Mouse (Mus musculus) midbrain, embryonic 12.5 days (tissue): ENCODE results near the gene Peli2. TPM values are rescaled to one million over a fixed set of nuclear protein-coding genes. Genes with fewer than 3 reads are reported as not detected.
A peak's percentile ranks its signal among the peaks of the same experiment; 100 is the strongest.

Experiments used
- ATAC-seq: fragments of 200-750 bp; cut with Nextera tagmentation; 2 replicates; pipeline ENCODE4 v1.8.0; 2017; ENCODE audit warnings: low read depth, moderate TSS enrichment, moderate library complexity; ENCODE audit not compliant: low FRiP score
- H3K27ac ChIP-seq: fragments of 300-500 bp; sonication (generic); replicated peaks from 2 replicates; pipeline ENCODE4 v1.5.1; 2016; ENCODE audit warnings: mild to moderate bottlenecking
- H3K27me3 ChIP-seq: fragments of 300-500 bp; sonication (generic); 2 replicates; pipeline ENCODE4 v1.6.1; 2016; ENCODE audit warnings: mild to moderate bottlenecking
- H3K36me3 ChIP-seq: fragments of 300-500 bp; sonication (generic); 2 replicates; pipeline ENCODE4 v1.6.1; 2016
- H3K4me1 ChIP-seq: fragments of 300-500 bp; sonication (generic); 2 replicates; pipeline ENCODE4 v1.6.1; 2016
- H3K4me2 ChIP-seq: fragments of 300-500 bp; sonication (generic); replicated peaks from 2 replicates; pipeline ENCODE4 v1.6.1; 2016; ENCODE audit warnings: mild to moderate bottlenecking, moderate library complexity
- H3K4me3 ChIP-seq: fragments of 300-500 bp; sonication (generic); 2 replicates; pipeline ENCODE4 v1.5.1; 2016; ENCODE audit warnings: mild to moderate bottlenecking
- H3K9ac ChIP-seq: fragments of 300-500 bp; sonication (generic); replicated peaks from 2 replicates; pipeline ENCODE4 v1.6.1; 2016; ENCODE audit warnings: mild to moderate bottlenecking, moderate library complexity
- H3K9me3 ChIP-seq: fragments of 300-500 bp; sonication (generic); 2 replicates; pipeline ENCODE4 v1.6.1; 2016; ENCODE audit warnings: mild to moderate bottlenecking
- WGBS: fragments of 180-500 bp; shearing (Covaris S2); methylation state at CpG from one replicate; pipeline ENCODE4 v1.1.7; 2016; 5-methylcytosine and 5-hydroxymethylcytosine counted together
- polyA plus RNA-seq: library from polyadenylated mRNA; unstranded; fragments of >200 nt; fragmentation: Nextera tagmentation; extraction: Ambion mirVana; gene quantifications from 2 replicates; pipeline ENCODE4 v1.2.1, GENCODE M21; 2016

Peli2 gene
- polyA plus RNA-seq, 1 experiment from 2014 or later = 15.9 TPM

DNA sequence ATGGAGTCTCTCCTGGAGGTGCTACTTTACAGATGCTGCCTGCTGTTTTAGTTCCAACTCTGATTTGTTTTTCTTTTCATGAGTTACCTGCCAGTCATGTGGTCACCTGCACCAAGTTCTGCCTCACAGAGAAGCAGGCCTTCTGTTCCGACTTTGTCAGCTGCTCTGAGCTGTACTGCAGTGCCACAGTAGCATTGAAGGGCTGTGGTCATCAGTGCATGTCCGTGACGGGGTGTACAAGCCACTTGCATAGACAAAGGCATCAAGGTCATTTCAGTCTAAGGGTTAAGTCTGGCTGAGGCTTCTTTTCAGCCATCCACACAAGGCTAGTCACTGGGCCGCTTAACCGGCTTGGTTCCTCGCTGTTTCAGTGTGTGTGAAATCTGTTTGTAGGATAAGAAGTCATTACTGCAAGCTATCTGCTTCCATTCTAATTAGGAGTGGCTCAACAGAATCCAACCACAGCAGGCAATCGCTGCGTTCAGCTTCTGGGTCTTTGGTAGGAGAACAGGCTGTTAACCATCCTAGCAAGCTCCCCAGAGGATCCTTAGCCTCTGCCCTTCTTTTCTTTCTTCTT is 7.1 kb downstream of the Peli2 start:
- Histone ChIP-seq H3K4me1 (peaks cover 57% of the 10 kb centered on the region), H3K9ac (no peak overlapping the region), H3K9me3 (no peaks in the 10 kb centered on the region), H3K4me3 (no peak overlapping the region), H3K27me3 (peaks cover 19% of the 10 kb centered on the region), H3K4me2 (no peak overlapping the region), H3K36me3 (0 out of 2 replicates have a peak, but pooled peaks cover 3% of the 10 kb centered on the region), H3K27ac (no peak overlapping the region)
- WGBS = 17% methylated on average over 8 of the region's 8 CpGs
- no peak for ATAC-seq

DNA sequence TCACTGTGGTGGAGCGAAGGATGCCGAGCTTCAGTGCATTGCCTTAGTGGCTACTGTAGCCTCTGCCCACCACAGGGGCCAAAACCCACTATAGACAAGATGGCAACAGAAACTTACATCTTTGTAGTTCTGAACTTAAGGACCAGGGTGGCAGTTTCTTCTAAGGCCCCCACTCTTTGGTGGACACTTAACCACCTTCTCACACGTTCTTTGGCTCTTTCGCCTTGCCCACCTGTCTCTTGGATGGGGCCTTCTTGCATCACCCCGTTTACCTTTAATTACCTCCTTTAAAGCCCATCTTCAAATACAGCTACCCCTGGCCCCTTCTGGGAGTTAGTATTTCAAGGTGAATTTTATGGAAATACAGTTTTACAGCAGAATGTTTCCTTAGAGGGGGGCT is 8.1 kb downstream of the Peli2 start:
- no peak overlapping the region for H3K27ac ChIP-seq
- ATAC-seq = no peak
- 95% methylated on average over 5 of the region's 5 CpGs for WGBS

DNA sequence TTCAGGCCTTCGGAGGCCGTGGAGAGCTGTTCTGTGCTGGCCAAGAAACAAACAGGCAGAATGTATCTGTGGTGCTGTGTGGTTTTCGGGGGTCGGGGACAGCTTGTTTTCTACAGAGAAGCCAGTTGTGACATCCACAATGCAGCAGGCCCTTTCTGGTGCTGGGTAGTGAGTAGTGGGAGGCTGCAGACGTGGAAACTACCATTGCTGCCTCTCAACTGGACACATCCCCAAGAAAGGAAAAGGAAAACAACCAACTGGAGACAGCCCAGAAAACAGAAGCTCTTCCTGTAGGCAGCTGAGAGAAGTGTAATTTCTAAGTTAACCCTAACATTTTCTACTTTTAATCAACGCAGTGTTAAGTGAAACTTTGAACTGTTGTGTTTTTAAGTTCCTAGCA is 9.4 kb downstream of the Peli2 start:
- no peak for ATAC-seq
- Histone ChIP-seq H3K4me3 (no peak overlapping the region), H3K27ac (no peak overlapping the region), H3K9me3 (no peaks in the 10 kb centered on the region), H3K9ac (no peak overlapping the region), H3K4me1 (peaks cover 51% of the 10 kb centered on the region), H3K36me3 (0 out of 2 replicates have a peak, but pooled peaks cover 3% of the 10 kb centered on the region), H3K4me2 (no peak overlapping the region), H3K27me3 (peaks cover 19% of the 10 kb centered on the region)
- WGBS = 93% methylated on average over 6 of the region's 6 CpGs

More for the DNA sequence above, 8.1 kb downstream of the Peli2 start:
- Histone ChIP-seq H3K27me3 (peaks cover 19% of the 10 kb centered on the region), H3K9ac (no peak overlapping the region), H3K4me3 (no peak overlapping the region), H3K9me3 (no peaks in the 10 kb centered on the region), H3K4me1 (peaks cover 53% of the 10 kb centered on the region), H3K4me2 (no peak overlapping the region), H3K36me3 (0 out of 2 replicates have a peak, but pooled peaks cover 3% of the 10 kb centered on the region)

DNA sequence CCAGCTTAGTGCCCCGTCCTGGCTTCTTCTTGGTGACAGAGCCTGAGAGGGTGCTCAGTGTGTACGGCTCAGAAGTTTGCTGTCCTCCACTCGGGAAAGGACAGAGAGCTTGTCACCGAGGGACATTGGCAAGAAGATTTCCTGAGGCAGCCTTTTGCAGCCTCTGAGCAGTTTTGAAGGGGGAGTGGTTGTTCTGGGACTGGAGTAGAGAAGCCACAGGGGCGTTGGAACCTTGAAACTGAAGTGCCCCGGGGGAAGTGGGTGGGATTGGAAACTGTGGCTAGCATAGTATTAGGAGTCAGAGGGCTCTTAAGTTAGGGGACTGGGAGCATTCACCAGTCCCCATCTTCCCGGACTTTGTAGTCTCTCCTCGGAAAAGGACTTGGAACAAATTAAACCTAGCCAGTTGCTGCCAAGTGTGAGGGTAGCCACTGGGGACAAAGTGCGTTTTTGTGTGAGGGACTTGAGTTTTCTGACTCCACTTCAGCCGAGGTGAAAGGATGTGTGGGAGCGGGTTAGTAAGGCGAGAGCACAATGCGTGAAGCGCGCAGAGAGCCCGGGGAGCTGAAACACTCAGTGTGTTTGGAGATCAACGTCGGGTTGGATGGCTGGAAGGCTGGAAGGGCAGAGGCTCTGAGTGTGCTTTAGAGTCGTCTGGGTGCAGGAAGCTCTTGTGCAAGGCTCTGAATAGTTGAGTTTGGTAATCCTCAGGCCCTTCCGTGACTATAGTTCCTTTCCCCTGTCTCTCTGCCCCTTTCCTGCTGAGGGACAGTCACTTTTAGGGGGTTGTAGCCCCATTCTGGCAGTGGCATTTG is 10.3 kb downstream of the Peli2 start:
- Histone ChIP-seq H3K9ac (no peak overlapping the region), H3K27me3 (peaks cover 15% of the 10 kb centered on the region), H3K27ac (no peak overlapping the region), H3K4me1 (peaks cover 53% of the 10 kb centered on the region), H3K4me3 (no peak overlapping the region), H3K4me2 (no peak overlapping the region), H3K36me3 (0 out of 2 replicates have a peak, but pooled peaks cover 3% of the 10 kb centered on the region), H3K9me3 (no peaks in the 10 kb centered on the region)
- ATAC-seq = no peak
- WGBS = 37% methylated on average over 20 of the region's 20 CpGs

DNA sequence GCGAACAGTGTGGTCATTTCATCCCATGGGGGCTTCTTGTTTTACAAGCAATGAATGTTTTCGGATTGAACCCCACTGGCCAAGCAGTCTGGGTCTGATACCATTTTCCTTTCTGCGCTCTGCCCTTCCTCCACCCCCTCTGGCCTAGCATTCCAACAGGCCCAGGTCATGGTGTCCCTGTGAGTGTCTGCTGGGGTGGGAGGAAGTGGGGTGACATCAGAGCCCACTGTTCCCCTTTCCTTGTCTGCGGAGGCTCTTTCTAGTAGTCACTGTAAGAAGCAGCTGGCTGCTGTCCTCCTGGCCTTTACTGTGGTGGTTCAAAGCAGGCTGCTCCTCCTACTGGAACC is 10.9 kb downstream of the Peli2 start:
- no peaks in the 10 kb centered on the region for H3K9me3 ChIP-seq
- no peak for ATAC-seq
- no peak overlapping the region for H3K9ac ChIP-seq
- no peak overlapping the region for H3K4me3 ChIP-seq
- peaks cover 57% of the 10 kb centered on the region for H3K4me1 ChIP-seq
- H3K27ac ChIP-seq = no peak overlapping the region
- peaks cover 15% of the 10 kb centered on the region for H3K27me3 ChIP-seq
- H3K4me2 ChIP-seq = no peak overlapping the region
- H3K36me3 ChIP-seq = 0 out of 2 replicates have a peak, but pooled peaks cover 3% of the 10 kb centered on the region
- 62% methylated on average over 4 of the region's 4 CpGs for WGBS

DNA sequence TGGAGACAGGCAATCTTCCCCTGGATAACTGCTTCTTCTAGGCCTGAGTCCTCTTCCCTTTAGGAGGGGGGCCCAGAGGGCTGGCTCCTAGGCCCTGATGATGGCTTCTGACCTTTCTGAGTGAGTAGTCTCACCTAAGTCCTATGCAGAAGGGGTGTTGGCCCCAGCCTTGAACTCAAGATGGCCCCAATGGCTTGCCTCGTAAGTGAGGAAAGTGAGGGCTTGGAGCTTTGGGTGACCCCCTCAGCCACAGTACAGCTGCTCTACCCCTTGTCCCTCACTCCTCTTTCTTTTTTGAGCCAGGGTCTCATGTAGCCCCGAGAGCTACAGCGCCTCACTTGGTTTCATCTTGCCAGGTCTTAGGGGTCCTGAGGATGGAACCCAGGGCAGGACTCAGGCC is 11.6 kb downstream of the Peli2 start:
- Histone ChIP-seq H3K36me3 (0 out of 2 replicates have a peak, but pooled peaks cover 3% of the 10 kb centered on the region), H3K4me2 (no peak overlapping the region), H3K27ac (no peak overlapping the region), H3K9me3 (no peaks in the 10 kb centered on the region), H3K4me3 (no peak overlapping the region), H3K4me1 (peaks cover 64% of the 10 kb centered on the region), H3K9ac (no peak overlapping the region), H3K27me3 (peaks cover 15% of the 10 kb centered on the region)
- 61% methylated on average over 3 of the region's 3 CpGs for WGBS
- no peak for ATAC-seq

DNA sequence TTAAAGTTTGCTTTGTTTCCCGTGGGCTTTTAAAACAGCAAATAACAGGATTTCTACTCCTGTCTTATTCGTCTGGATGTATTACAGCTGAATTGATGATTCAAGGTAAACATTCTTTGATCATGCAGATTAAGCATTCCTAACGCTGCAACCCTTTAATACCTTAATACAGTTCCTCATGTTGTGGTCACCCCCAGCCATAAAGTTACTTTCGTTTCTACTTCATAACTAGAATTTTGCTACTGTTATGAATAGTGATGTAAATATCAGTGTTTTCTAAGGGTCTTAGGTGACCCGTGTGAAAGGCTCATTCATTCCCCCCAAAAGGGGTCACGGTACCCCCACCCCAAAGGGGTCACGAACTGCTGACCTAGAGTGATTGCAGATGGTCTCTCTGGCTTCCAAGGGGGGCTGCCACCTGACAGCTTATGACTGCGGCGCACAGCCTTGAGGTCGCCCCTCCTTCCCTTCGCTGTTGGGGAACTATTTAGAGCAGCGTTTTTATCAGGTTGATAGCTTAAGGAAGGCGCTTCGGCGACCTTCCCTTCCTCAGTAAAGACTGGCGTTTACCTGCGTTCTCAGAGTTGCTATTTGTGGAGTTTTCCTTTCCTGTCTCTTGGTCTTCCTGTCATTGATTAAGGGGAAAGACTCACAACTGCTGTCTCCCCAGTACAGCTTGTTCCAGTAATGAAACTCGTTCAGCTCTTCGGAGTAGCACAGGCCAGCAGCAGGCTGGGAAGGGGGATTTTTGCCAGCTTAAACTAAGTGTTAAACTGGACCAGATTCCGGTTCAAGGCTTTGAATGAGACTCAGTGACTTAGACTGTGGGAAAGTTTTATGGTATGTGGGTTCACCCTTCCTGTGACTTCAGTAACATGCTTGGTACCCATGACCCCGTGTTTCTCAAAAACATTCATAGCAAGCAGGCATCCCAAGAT is 12.5 kb downstream of the Peli2 start:
- Histone ChIP-seq H3K36me3 (0 out of 2 replicates have a peak, but pooled peaks cover 3% of the 10 kb centered on the region), H3K27ac (no peak overlapping the region; the same call in 1 of the 2 replicates), H3K9me3 (no peaks in the 10 kb centered on the region), H3K9ac (no peak overlapping the region), H3K4me3 (no peak overlapping the region), H3K4me2 (no peak overlapping the region), H3K4me1 (peaks cover 61% of the 10 kb centered on the region), H3K27me3 (peaks cover 15% of the 10 kb centered on the region)
- no peak for ATAC-seq
- WGBS = 48% methylated on average over 21 of the region's 21 CpGs

DNA sequence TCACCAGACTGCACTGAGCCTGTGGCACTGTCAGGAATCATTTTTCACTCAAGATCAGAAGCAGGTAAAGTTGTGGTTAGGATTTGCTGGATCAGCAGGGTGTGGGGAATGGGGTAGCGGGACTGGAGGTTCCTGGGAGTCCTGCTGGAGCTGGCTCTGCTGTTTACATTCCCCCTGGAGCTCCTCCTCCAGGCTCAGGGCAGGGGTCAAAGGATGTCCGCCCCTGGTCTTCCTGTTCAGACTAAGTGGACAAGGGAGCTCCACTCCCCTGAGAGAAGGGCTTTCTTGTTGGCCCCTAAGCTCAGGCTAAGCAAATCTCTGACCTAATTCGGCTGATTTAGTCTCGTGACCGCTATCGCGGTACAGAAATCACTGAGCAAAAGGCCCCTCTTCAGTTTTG is 13.7 kb downstream of the Peli2 start:
- Histone ChIP-seq H3K27ac (no peak overlapping the region), H3K9me3 (no peaks in the 10 kb centered on the region), H3K4me3 (no peak overlapping the region), H3K4me2 (no peak overlapping the region), H3K9ac (no peak overlapping the region), H3K36me3 (0 out of 2 replicates have a peak, but pooled peaks cover 3% of the 10 kb centered on the region), H3K4me1 (peaks cover 61% of the 10 kb centered on the region), H3K27me3 (peaks cover 4% of the 10 kb centered on the region; the same call in 1 of the 2 replicates)
- 11% methylated on average over 7 of the region's 7 CpGs for WGBS
- ATAC-seq = no peak

DNA sequence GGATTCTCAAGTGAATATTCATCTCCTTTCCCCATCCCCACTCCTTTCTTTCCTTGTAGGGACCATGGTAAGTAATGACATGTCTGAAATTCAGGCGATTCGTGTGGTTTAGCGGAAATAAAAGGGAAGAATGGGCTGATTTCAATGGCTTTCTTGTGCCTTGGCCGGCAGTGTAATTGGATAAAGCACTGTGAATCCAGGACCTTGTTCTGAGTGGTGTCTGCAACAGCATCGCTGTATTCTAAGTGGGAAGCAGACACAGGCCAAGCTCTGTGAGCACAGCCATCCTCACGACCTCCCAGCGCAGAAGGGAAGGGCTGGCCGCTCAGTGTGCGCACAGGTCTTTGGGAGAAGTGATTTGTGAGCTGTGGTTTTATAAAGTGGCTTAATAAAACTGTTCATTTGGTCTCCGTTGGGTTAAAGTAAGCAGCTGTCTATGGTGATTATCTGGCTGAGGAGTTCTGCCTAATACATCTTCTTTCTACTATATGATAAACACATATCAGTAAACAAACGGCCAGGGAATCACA is 15.3 kb downstream of the Peli2 start:
- Histone ChIP-seq H3K4me2 (peak overlapping the region; percentile 26), H3K27ac (no peak overlapping the region), H3K36me3 (no peaks in the 10 kb centered on the region), H3K4me1 (peaks cover 57% of the 10 kb centered on the region), H3K4me3 (no peak overlapping the region), H3K9ac (no peak overlapping the region), H3K27me3 (peaks cover 4% of the 10 kb centered on the region; the same call in 1 of the 2 replicates), H3K9me3 (no peaks in the 10 kb centered on the region)
- WGBS = 31% methylated on average over 11 of the region's 11 CpGs
- no peak; the same call in 1 of the 2 replicates for ATAC-seq

DNA sequence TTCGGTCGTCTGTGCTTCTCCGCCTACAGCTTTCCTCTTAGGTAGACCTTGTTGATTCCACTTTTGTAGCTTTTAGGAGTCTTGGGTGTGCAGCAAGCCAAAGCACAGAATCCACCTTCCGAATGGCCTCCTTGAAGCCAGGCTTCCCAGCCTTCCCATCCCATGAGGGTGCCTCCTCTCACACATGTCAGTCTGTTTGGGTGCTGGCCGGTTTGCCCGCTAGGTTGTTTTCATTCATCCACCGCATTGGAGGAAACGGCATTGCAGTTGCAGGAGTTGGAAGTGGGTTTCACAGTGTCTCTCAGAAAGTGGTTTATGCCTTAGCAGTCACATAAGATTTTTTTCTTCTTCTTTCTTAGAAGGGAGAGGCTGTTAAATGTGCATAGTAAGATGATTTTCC is 17.1 kb downstream of the Peli2 start:
- Histone ChIP-seq H3K36me3 (no peaks in the 10 kb centered on the region), H3K4me2 (no peak overlapping the region), H3K27ac (no peak overlapping the region), H3K9me3 (no peaks in the 10 kb centered on the region), H3K4me1 (peaks cover 42% of the 10 kb centered on the region), H3K9ac (no peak overlapping the region), H3K4me3 (no peak overlapping the region), H3K27me3 (no peaks in the 10 kb centered on the region)
- no peak for ATAC-seq
- WGBS = 82% methylated on average over 8 of the region's 8 CpGs

DNA sequence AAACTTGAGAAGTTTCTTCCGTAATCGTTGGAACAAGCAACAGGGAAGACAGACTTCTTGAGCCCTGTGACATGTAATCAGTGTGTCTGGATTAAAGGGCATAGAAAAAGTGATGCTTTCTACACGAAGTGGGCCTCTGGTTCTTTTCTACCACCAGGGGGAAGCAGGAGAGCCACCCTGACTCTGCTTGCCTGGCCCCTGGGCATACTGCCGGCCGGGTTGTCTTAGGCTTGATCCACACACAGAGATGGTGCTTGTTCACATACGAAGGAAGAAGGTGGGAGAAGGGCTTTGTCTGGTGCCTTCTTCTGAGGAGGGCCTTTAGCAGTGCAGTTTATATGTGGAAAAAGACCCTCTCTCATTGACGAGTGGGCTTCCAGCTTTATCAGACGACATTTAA is 17.5 kb downstream of the Peli2 start:
- Histone ChIP-seq H3K27me3 (no peaks in the 10 kb centered on the region), H3K4me2 (no peak overlapping the region), H3K4me3 (no peak overlapping the region), H3K9me3 (no peaks in the 10 kb centered on the region), H3K9ac (no peak overlapping the region), H3K4me1 (peaks cover 44% of the 10 kb centered on the region), H3K36me3 (no peaks in the 10 kb centered on the region), H3K27ac (no peak overlapping the region)
- 46% methylated on average over 8 of the region's 8 CpGs for WGBS
- no peak for ATAC-seq
